Mouse (Mus musculus) MEL-GATA-1-ER (cell line): ENCODE measurements around the gene Gm11634.

Experiments used
- DNase-seq: peaks from one replicate; pipeline ENCODE4 v3.0.0-alpha.2; 2012; ENCODE audit warnings: low read depth; ENCODE audit errors: extremely low read depth

Gm11634 gene

GRCm38 (mm10) chr11:101568421-101568820, 30.6 kb downstream of the Gm11634 start:
- DNase-seq, result no peak

DNA sequence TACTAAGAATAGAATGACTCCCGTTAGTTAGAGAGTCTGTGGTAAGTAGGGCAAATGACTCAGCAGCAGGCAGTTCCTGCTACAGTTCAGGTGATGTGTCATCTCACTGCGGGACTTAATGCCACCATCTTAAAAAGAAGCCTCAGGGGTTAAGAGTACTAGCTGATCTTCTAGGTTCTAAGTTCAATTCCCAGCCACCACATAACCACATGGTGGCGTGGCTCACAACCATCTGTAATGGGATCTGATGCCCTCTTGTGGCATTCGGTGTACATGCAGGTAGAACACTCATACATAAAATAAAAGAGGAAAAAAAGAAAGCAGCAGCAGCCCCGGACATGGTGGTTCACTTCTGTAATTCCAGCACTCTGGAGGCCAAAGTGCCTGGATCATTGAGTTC, 36.7 kb downstream of the Gm11634 start:
- peak; percentile 73 for DNase-seq

DNA sequence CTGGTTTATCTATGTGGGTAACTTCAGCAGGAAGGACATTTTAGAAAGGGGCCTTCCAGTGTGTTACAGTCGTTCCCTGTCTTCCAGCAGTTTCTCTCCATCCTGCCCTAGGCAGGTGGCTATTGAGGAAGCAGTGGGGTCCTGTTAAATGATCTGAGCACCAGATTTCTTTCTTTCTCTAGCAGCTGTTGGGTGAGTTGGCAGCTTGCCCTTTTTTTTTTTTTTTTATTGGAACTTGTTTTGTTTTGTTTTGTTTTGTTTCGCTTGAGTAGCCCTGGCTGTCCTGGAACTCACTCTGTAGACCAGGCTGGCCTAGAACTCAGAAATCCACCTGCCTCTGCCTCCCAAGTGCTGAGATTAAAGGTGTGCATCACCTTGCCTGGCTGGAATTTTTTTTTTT, 42.1 kb downstream of the Gm11634 start:
- no peak for DNase-seq

GRCm38 (mm10) chr11:101556541-101556940, 42.5 kb downstream of the Gm11634 start:
- DNase-seq, result no peak

GRCm38 (mm10) chr11:101553354-101553930, 45.6 kb downstream of the Gm11634 start:
- DNase-seq, result peak; percentile 58

GRCm38 (mm10) chr11:101552476-101553300, 46.4 kb downstream of the Gm11634 start:
- DNase-seq, result peak; percentile 99

- DNase-seq, result peak; percentile 98
Observed at GRCm38 (mm10) chr11:101551751-101552475, 47.1 kb downstream of the Gm11634 start, which contains the start of the genes Brca1 and Nbr1. Gene Brca1 (minus strand): TSS chr11:101551955. Gene Nbr1 (plus strand): TSS chr11:101552149.

GRCm38 (mm10) chr11:101548526-101548925, 50.5 kb downstream of the Gm11634 start:
- no peak for DNase-seq

DNA sequence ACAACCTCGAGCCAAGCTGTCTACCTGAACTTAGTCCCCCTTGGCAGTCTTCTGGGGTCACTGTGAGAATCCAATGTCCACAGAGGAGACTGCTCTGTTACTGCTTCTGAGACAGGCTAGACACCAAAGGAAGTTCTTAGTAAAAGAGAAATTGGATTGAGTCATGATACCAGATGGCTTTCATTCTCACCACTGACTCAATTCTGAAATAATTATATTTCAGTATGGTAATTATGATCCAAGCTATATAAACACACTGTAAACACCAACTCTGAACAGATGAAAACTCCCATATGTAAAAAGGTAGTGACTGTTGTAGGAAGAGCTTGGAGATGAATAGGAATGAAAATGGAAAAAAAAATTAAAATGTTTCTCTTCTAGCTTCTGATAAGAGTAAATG, 54.9 kb downstream of the Gm11634 start:
- DNase-seq, result no peak
